Mouse (Mus musculus): ENCODE measurements around the gene Phactr3. TPM values are rescaled to one million over a fixed set of nuclear protein-coding genes. Genes with fewer than 3 reads are reported as not detected.

Phactr3 gene
- total and polyA plus RNA-seq, 3 experiments: not detected

GRCm38 (mm10) chr2:178214531-178214930, 95.8 kb downstream of the Phactr3 start:
- H3K79me2 ChIP-seq (ENCODE audit: control insufficient read depth, insufficient read depth, low read length, poor library complexity): no peaks in the 10 kb centered on the region
- no peak overlapping the region for H3K4me3 ChIP-seq (ENCODE audit: control insufficient read depth in 1 of 2, insufficient read depth in 1 of 2, low read depth in 2 of 2, low read length in 2 of 2)
- TF ChIP-seq CHD2 (IDR thresholded peaks at IDR 0.05; ENCODE audit: low read length) (no peak), USF1 (IDR thresholded peaks at IDR 0.05; ENCODE audit: low read depth, low read length) (no peak), ZNF384 (IDR thresholded peaks at IDR 0.05; ENCODE audit: low read depth, low read length) (no peak), NRF1 (IDR thresholded peaks at IDR 0.05; ENCODE audit: insufficient read depth, low read depth, low read length, poor library complexity, severe bottlenecking) (no peak)
- no peak for DNase-seq (ENCODE audit: low read depth, low spot score)
- no peak overlapping the region for H3K27ac ChIP-seq (ENCODE audit: control insufficient read depth, low read depth, low read length)
- no peak overlapping the region for H3K9ac ChIP-seq (ENCODE audit: control insufficient read depth, low read depth, low read length, poor library complexity, severe bottlenecking)
- H3K36me3 ChIP-seq (ENCODE audit: control insufficient read depth in 1 of 2, insufficient read depth in 2 of 2, low read length in 2 of 2): no peaks in the 10 kb centered on the region
- no peaks in the 10 kb centered on the region for H3K4me1 ChIP-seq (ENCODE audit: control insufficient read depth in 1 of 2, insufficient read depth in 2 of 2, low read length in 2 of 2)
- no peaks in the 10 kb centered on the region; the same call in 1 of the 2 replicates for H3K9me3 ChIP-seq (replicated peaks; ENCODE audit: insufficient read depth, low read length)
- no peaks in the 10 kb centered on the region for H3K27me3 ChIP-seq (ENCODE audit: control insufficient read depth in 1 of 2, insufficient read depth in 2 of 2, low read length in 2 of 2)

- H3K27me3 ChIP-seq (ENCODE audit: control insufficient read depth in 1 of 2, insufficient read depth in 2 of 2, low read length in 2 of 2): no peaks in the 10 kb centered on the region
- TF ChIP-seq MYB (IDR thresholded peaks at IDR 0.05; ENCODE audit: low read depth, low read length): no peak
- TF ChIP-seq CTCF (IDR thresholded peaks at IDR 0.05 in 2 of 3, conservative IDR thresholded peaks at IDR 0.05 in 1 of 3; ENCODE audit: control insufficient read depth in 1 of 3, insufficient read depth in 1 of 3, low read depth in 2 of 3, low read length in 3 of 3, poor library complexity in 1 of 3, severe bottlenecking in 1 of 3): no peak
- TF ChIP-seq MAFK (IDR thresholded peaks at IDR 0.05; ENCODE audit: borderline replicate concordance, low read depth, low read length): no peak
- TF ChIP-seq SMC3 (IDR thresholded peaks at IDR 0.05; ENCODE audit: low read depth, low read length): no peak
- TF ChIP-seq ZC3H11A (IDR thresholded peaks at IDR 0.05; ENCODE audit: low read depth, low read length): no peak
- TF ChIP-seq EP300 (IDR thresholded peaks at IDR 0.05; ENCODE audit: low read depth in 1 of 2, low read length in 2 of 2): no peak
- no peak for TF ChIP-seq TAL1 (IDR thresholded peaks at IDR 0.05; ENCODE audit: low read length)
- no peak for TF ChIP-seq ZMIZ1 (IDR thresholded peaks at IDR 0.05; ENCODE audit: low read depth, low read length)
- H3K9me3 ChIP-seq (replicated peaks; ENCODE audit: insufficient read depth, low read length): no peaks in the 10 kb centered on the region
- no peaks in the 10 kb centered on the region for H3K36me3 ChIP-seq (ENCODE audit: control insufficient read depth in 1 of 2, insufficient read depth in 2 of 2, low read length in 2 of 2)
- no peak overlapping the region for H3K4me3 ChIP-seq (ENCODE audit: control insufficient read depth in 1 of 2, insufficient read depth in 1 of 2, low read depth in 2 of 2, low read length in 2 of 2)
- no peaks in the 10 kb centered on the region for H3K4me1 ChIP-seq (ENCODE audit: control insufficient read depth in 1 of 2, insufficient read depth in 2 of 2, low read length in 2 of 2)
- H3K27ac ChIP-seq (ENCODE audit: control insufficient read depth, low read depth, low read length): no peak overlapping the region
- H3K79me2 ChIP-seq (ENCODE audit: control insufficient read depth, insufficient read depth, low read length, poor library complexity): no peaks in the 10 kb centered on the region
- H3K9ac ChIP-seq (ENCODE audit: control insufficient read depth, low read depth, low read length, poor library complexity, severe bottlenecking): no peak overlapping the region
- no peak for DNase-seq (ENCODE audit: low read depth, low spot score)
Measured at GRCm38 (mm10) chr2:178218461-178218860, 99.7 kb downstream of the Phactr3 start.

- Histone ChIP-seq H3K79me2 (ENCODE audit: control insufficient read depth, insufficient read depth, low read length, poor library complexity) (no peaks in the 10 kb centered on the region), H3K27me3 (ENCODE audit: control insufficient read depth in 1 of 2, insufficient read depth in 2 of 2, low read length in 2 of 2) (no peaks in the 10 kb centered on the region), H3K9ac (ENCODE audit: control insufficient read depth, low read depth, low read length, poor library complexity, severe bottlenecking) (no peak overlapping the region), H3K36me3 (ENCODE audit: control insufficient read depth in 1 of 2, insufficient read depth in 2 of 2, low read length in 2 of 2) (no peaks in the 10 kb centered on the region), H3K27ac (ENCODE audit: control insufficient read depth, low read depth, low read length) (no peak overlapping the region), H3K9me3 (replicated peaks; ENCODE audit: insufficient read depth, low read length) (no peaks in the 10 kb centered on the region), H3K4me1 (ENCODE audit: control insufficient read depth in 1 of 2, insufficient read depth in 2 of 2, low read length in 2 of 2) (no peaks in the 10 kb centered on the region), H3K4me3 (ENCODE audit: control insufficient read depth in 1 of 2, insufficient read depth in 1 of 2, low read depth in 2 of 2, low read length in 2 of 2) (no peak overlapping the region)
- TF ChIP-seq GATA1 (IDR thresholded peaks at IDR 0.05; ENCODE audit: low read depth, low read length) (no peak), RCOR1 (IDR thresholded peaks at IDR 0.05; ENCODE audit: low read depth, low read length) (no peak), HCFC1 (IDR thresholded peaks at IDR 0.05; ENCODE audit: low read depth, low read length) (no peak), MXI1 (IDR thresholded peaks at IDR 0.05; ENCODE audit: low read depth, low read length) (no peak), ETS1 (IDR thresholded peaks at IDR 0.05; ENCODE audit: low read depth, low read length) (no peak), ELF1 (IDR thresholded peaks at IDR 0.05; ENCODE audit: low read depth, low read length) (no peak), BHLHE40 (IDR thresholded peaks at IDR 0.05; ENCODE audit: borderline replicate concordance, low read depth, low read length) (no peak), ZC3H11A (IDR thresholded peaks at IDR 0.05; ENCODE audit: low read depth, low read length) (no peak), E2F4 (IDR thresholded peaks at IDR 0.05; ENCODE audit: borderline replicate concordance, low read depth, low read length) (no peak), MEF2A (IDR thresholded peaks at IDR 0.05; ENCODE audit: extremely low read depth, insufficient replicate concordance, low read depth, low read length, poor library complexity, severe bottlenecking) (no peak), POLR2AphosphoS5 (IDR thresholded peaks at IDR 0.05; ENCODE audit: borderline replicate concordance, low read depth, low read length) (no peak), TBP (IDR thresholded peaks at IDR 0.05; ENCODE audit: low read depth, low read length) (no peak), USF1 (IDR thresholded peaks at IDR 0.05; ENCODE audit: low read depth, low read length) (no peak), CHD1 (IDR thresholded peaks at IDR 0.05; ENCODE audit: low read depth, low read length) (no peak), GABPA (IDR thresholded peaks at IDR 0.05; ENCODE audit: low read depth, low read length) (no peak), JUND (IDR thresholded peaks at IDR 0.05; ENCODE audit: low read depth, low read length) (no peak)
- DNase-seq (ENCODE audit: low read depth, low spot score): no peak
Measured at GRCm38 (mm10) chr2:178219454-178220147, 100.8 kb downstream of the Phactr3 start.

All from MEL (cell line).